Mouse (Mus musculus) activated CD4-positive, CD25-positive, alpha-beta regulatory T cell (primary cell): Measurements from ENCODE around the gene Pemt. TPM values are rescaled to one million over a fixed set of nuclear protein-coding genes. Genes with fewer than 3 reads are reported as not detected.

Experiments used
- polyA plus RNA-seq, 2 experiments: library from polyadenylated mRNA; unstranded; fragments of 100-300 nt; shearing (Covaris generic); gene quantifications; one replicate each; pipeline ENCODE4 v1.2.1; 2017

Pemt gene
- 1 to 10 TPM in 1 of 2 experiments, under 1 TPM in 1; 0.60 to 1.9 TPM for polyA plus RNA-seq

GRCm38 (mm10) chr11:60046058-60046735 is at the start of gene Pemt:
Gene Pemt, minus strand, starts transcription at chr11:60046489.

GRCm38 (mm10) chr11:59964818-59965217 is 81.5 kb downstream of the Pemt start, which contains the start of gene Rasd1:
Gene Rasd1, minus strand, starts transcription at chr11:59964944.

GRCm38 (mm10) chr11:59947752-59948400 is 98.4 kb downstream of the Pemt start, which contains the start of gene Med9:
Gene Med9, plus strand, starts transcription at chr11:59948206.

Other genes with a start within 250 kb of the Pemt start
- gene Flcn, start 236.5 kb downstream of the Pemt start, polyA plus RNA-seq: 10 to 100 TPM; 38.9 to 51.5 TPM
- gene Nt5m, start 207.0 kb downstream of the Pemt start, polyA plus RNA-seq: 10 to 100 TPM; 17.9 to 18.9 TPM
- gene Cops3, start 206.7 kb downstream of the Pemt start, polyA plus RNA-seq: 100 to 1,000 TPM in 1 of 2 experiments, 10 to 100 TPM in 1; 76.1 to 113 TPM
- gene Med9, start 98.3 kb downstream of the Pemt start, polyA plus RNA-seq: 10 to 100 TPM; 17.0 to 17.4 TPM
- under 1 TPM; 0.21 to 0.36 TPM for gene Rasd1, start 81.5 kb downstream of the Pemt start, polyA plus RNA-seq
- 10 to 100 TPM; 19.8 to 21.1 TPM for gene Rai1, start 58.5 kb upstream of the Pemt start, polyA plus RNA-seq
- 10 to 100 TPM; 56.2 to 57.7 TPM for gene Srebf1, start 176.1 kb upstream of the Pemt start, polyA plus RNA-seq